Mouse (Mus musculus) CD8-positive naive resting alpha-beta T cell, adult 2 months (primary cell): ENCODE data around the gene Ctnna2.

Experiments
- DNase-seq, 2 experiments: peaks; one replicate each; pipeline ENCODE4 v3.0.0; 2022; ENCODE audit warnings: low read depth in 2 of 2, low spot score in 2 of 2

Ctnna2 gene

GRCm38 (mm10) chr6:77185751-77186150 is 793.7 kb downstream of the Ctnna2 start:
- DNase-seq = no peak

GRCm38 (mm10) chr6:77184896-77185295 is 794.6 kb downstream of the Ctnna2 start:
- no peak for DNase-seq

GRCm38 (mm10) chr6:77175764-77176163 is 803.7 kb downstream of the Ctnna2 start:
- DNase-seq = no peak

- no peak for DNase-seq
Observed at GRCm38 (mm10) chr6:77157028-77157427, 822.5 kb downstream of the Ctnna2 start.

- no peak for DNase-seq
Observed at GRCm38 (mm10) chr6:77139306-77139920, 840.1 kb downstream of the Ctnna2 start.

- no peak for DNase-seq
Observed at GRCm38 (mm10) chr6:77120926-77121325, 858.6 kb downstream of the Ctnna2 start.

- DNase-seq = no peak
Observed at GRCm38 (mm10) chr6:77120510-77120909, 859.0 kb downstream of the Ctnna2 start.

- no peak for DNase-seq
Observed at GRCm38 (mm10) chr6:77109095-77109945, 870.2 kb downstream of the Ctnna2 start.

- DNase-seq = no peak
Observed at GRCm38 (mm10) chr6:77101047-77101446, 878.5 kb downstream of the Ctnna2 start.

- DNase-seq = no peak
Observed at GRCm38 (mm10) chr6:77098540-77098939, 881.0 kb downstream of the Ctnna2 start.

- no peak for DNase-seq
Observed at GRCm38 (mm10) chr6:77075396-77076376, 903.8 kb downstream of the Ctnna2 start.

- no peak for DNase-seq
Observed at GRCm38 (mm10) chr6:77069595-77069994, 909.9 kb downstream of the Ctnna2 start.

GRCm38 (mm10) chr6:77050690-77051089 is 928.8 kb downstream of the Ctnna2 start:
- no peak for DNase-seq

- no peak for DNase-seq
Observed at GRCm38 (mm10) chr6:77050193-77050592, 929.3 kb downstream of the Ctnna2 start.

- no peak for DNase-seq
Observed at GRCm38 (mm10) chr6:77047568-77047967, 931.9 kb downstream of the Ctnna2 start.

- no peak for DNase-seq
Observed at GRCm38 (mm10) chr6:77025066-77025465, 954.4 kb downstream of the Ctnna2 start.

GRCm38 (mm10) chr6:77013194-77013593 is 966.3 kb downstream of the Ctnna2 start:
- no peak for DNase-seq

- DNase-seq = no peak
Observed at GRCm38 (mm10) chr6:77011001-77011400, 968.5 kb downstream of the Ctnna2 start.

- DNase-seq = no peak
Observed at GRCm38 (mm10) chr6:76992128-76992527, 987.4 kb downstream of the Ctnna2 start.

GRCm38 (mm10) chr6:76984773-76985172 is 994.7 kb downstream of the Ctnna2 start:
- DNase-seq = no peak

- DNase-seq = no peak
Observed at GRCm38 (mm10) chr6:76981651-76982050, 997.8 kb downstream of the Ctnna2 start.
